Mouse (Mus musculus): ENCODE measurements around the gene Nrap. TPM values are rescaled to one million over a fixed set of nuclear protein-coding genes. Genes with fewer than 3 reads are reported as not detected.

Gene Nrap
- polyA plus RNA-seq, 1 experiment from 2014 or later = 0.09 TPM

GRCm38 (mm10) chr19:56278366-56278765 lies 111.5 kb downstream of the Nrap start:
- Histone ChIP-seq H3K36me3 (no peaks in the 10 kb centered on the region), H3K27ac (no peak overlapping the region), H3K4me1 (no peaks in the 10 kb centered on the region), H3K27me3 (ENCODE audit: low read depth, poor library complexity, severe bottlenecking) (peaks cover 12% of the 10 kb centered on the region; the same call in 1 of the 2 replicates), H3K4me3 (no peak overlapping the region), H3K9me3 (replicated peaks) (no peaks in the 10 kb centered on the region)
- DNase-seq (ENCODE audit: low spot score) = no peak
- WGBS = 81% methylated on average over 11 of the region's 11 CpGs

GRCm38 (mm10) chr19:56277951-56278350 lies 111.9 kb downstream of the Nrap start:
- peaks cover 3% of the 10 kb centered on the region; the same call in 1 of the 2 replicates for H3K4me1 ChIP-seq
- H3K27me3 ChIP-seq (ENCODE audit: low read depth, poor library complexity, severe bottlenecking) = peaks cover 12% of the 10 kb centered on the region; the same call in 1 of the 2 replicates
- no peak for DNase-seq (ENCODE audit: low spot score)
- 86% methylated on average over 4 of the region's 4 CpGs for WGBS
- no peak overlapping the region for H3K27ac ChIP-seq
- H3K4me3 ChIP-seq = no peak overlapping the region
- no peaks in the 10 kb centered on the region for H3K9me3 ChIP-seq (replicated peaks)
- H3K36me3 ChIP-seq = no peaks in the 10 kb centered on the region

- H3K27ac ChIP-seq = no peak overlapping the region
- 54% methylated on average over 3 of the region's 3 CpGs for WGBS
- no peaks in the 10 kb centered on the region for H3K36me3 ChIP-seq
- H3K27me3 ChIP-seq (ENCODE audit: low read depth, poor library complexity, severe bottlenecking) = peaks cover 12% of the 10 kb centered on the region; the same call in 1 of the 2 replicates
- H3K4me1 ChIP-seq = peaks cover 6% of the 10 kb centered on the region; the same call in 1 of the 2 replicates
- DNase-seq (ENCODE audit: low spot score) = no peak
- H3K4me3 ChIP-seq = no peak overlapping the region
- no peaks in the 10 kb centered on the region for H3K9me3 ChIP-seq (replicated peaks)
Observed at GRCm38 (mm10) chr19:56277140-56277804, 112.6 kb downstream of the Nrap start.

GRCm38 (mm10) chr19:56272081-56272480 lies 117.8 kb downstream of the Nrap start:
- Histone ChIP-seq H3K4me1 (peaks cover 6% of the 10 kb centered on the region; the same call in 1 of the 2 replicates), H3K9me3 (replicated peaks) (no peaks in the 10 kb centered on the region), H3K27ac (no peak overlapping the region), H3K36me3 (no peaks in the 10 kb centered on the region), H3K4me3 (no peak overlapping the region), H3K27me3 (ENCODE audit: low read depth, poor library complexity, severe bottlenecking) (peaks cover 8% of the 10 kb centered on the region; the same call in 1 of the 2 replicates)
- no peak for DNase-seq (ENCODE audit: low spot score)
- WGBS = 85% methylated on average over 8 of the region's 8 CpGs

Other genes with a start within 250 kb of the Nrap start
- 0.46 TPM in 1 of 2 replicates, not detected in the other for gene Habp2, start 102.9 kb downstream of the Nrap start, polyA plus RNA-seq (2016; fragmentation: Nextera tagmentation; extraction: Ambion mirVana)
- 19.3 and 24.5 TPM in 2 replicates for gene Casp7, start 7.1 kb upstream of the Nrap start, polyA plus RNA-seq (2016; fragmentation: Nextera tagmentation; extraction: Ambion mirVana)
- gene Plekhs1, start 71.6 kb upstream of the Nrap start, polyA plus RNA-seq (2016; fragmentation: Nextera tagmentation; extraction: Ambion mirVana) = 0.10 and 0.21 TPM in 2 replicates
- gene Dclre1a, start 158.2 kb upstream of the Nrap start, polyA plus RNA-seq (2016; fragmentation: Nextera tagmentation; extraction: Ambion mirVana) = 17.1 and 20.9 TPM in 2 replicates
- 15.3 and 16.6 TPM in 2 replicates for gene Nhlrc2, start 158.2 kb upstream of the Nrap start, polyA plus RNA-seq (2016; fragmentation: Nextera tagmentation; extraction: Ambion mirVana)